Mouse (Mus musculus) heart, adult 2 months (tissue): ENCODE measurements around the gene Map3k7. TPM values are rescaled to one million over a fixed set of nuclear protein-coding genes. Genes with fewer than 3 reads are reported as not detected.

ENCODE experiments used
- DNase-seq, 2 experiments: peaks; one replicate each; pipeline ENCODE4 v3.0.0; 2021
- H3K27ac ChIP-seq: fragments of 200-600 bp; 2 replicates; pipeline ENCODE4 v1.8.1; 2022
- H3K27me3 ChIP-seq: fragments of 200-500 bp; 2 replicates; pipeline ENCODE4 v1.6.1; 2012; ENCODE audit warnings: mild to moderate bottlenecking, low read length, inconsistent platforms, mixed read lengths; ENCODE audit not compliant: control insufficient read depth, insufficient read depth
- H3K36me3 ChIP-seq: fragments of 200-500 bp; 2 replicates; pipeline ENCODE4 v1.6.1; 2012; ENCODE audit warnings: low read length, inconsistent platforms; ENCODE audit not compliant: control insufficient read depth, insufficient read depth
- H3K4me1 ChIP-seq: fragments of 200-500 bp; 2 replicates; pipeline ENCODE4 v1.6.1; 2011; ENCODE audit warnings: low read length; ENCODE audit not compliant: control insufficient read depth, insufficient read depth
- H3K4me3 ChIP-seq: fragments of 200-600 bp; 2 replicates; pipeline ENCODE4 v1.8.1; 2022
- H3K79me2 ChIP-seq: fragments of 200-500 bp; replicated peaks from 2 replicates; pipeline ENCODE4 v1.6.1; 2012; ENCODE audit warnings: mild to moderate bottlenecking, inconsistent platforms, low read length, moderate library complexity, mixed read lengths; ENCODE audit not compliant: control insufficient read depth, insufficient read depth
- H3K9ac ChIP-seq: fragments of 200-500 bp; 2 replicates; pipeline ENCODE4 v1.6.1; 2012; ENCODE audit warnings: low read depth, mild to moderate bottlenecking, control low read depth, inconsistent platforms, low read length, mixed read lengths
- CTCF ChIP-seq: fragments of 200-600 bp; IDR thresholded peaks from 2 replicates; pipeline ENCODE4 v1.8.1; 2022; ENCODE audit warnings: antibody characterized with exemption, mild to moderate bottlenecking, moderate library complexity
- EP300 ChIP-seq: fragments of 200-500 bp; IDR thresholded peaks from 2 replicates; pipeline ENCODE4 v1.6.1; 2011; ENCODE audit warnings: low read depth, low read length, control low read depth; ENCODE audit not compliant: insufficient read depth
- POLR2A ChIP-seq: fragments of 200-500 bp; IDR thresholded peaks from 2 replicates; pipeline ENCODE4 v1.6.1; 2011; ENCODE audit warnings: mild to moderate bottlenecking, low read depth, low read length, control low read depth; ENCODE audit not compliant: insufficient read depth
- WGBS: fragments of 180-500 bp; shearing (Covaris S2); methylation state at CpG from one replicate; pipeline ENCODE4 v1.1.7; 2018; 5-methylcytosine and 5-hydroxymethylcytosine counted together
- intact Hi-C: fragments of 180-260 bp; cut with DNase I; formaldehyde crosslinking; loops from one replicate; pipeline ENCODE4 v1.15.1; 2025
- polyA plus RNA-seq: library from polyadenylated mRNA; depleted of rRNA; stranded (reverse); fragments of >200 nt; gene quantifications from 2 replicates; pipeline ENCODE4 v1.2.3, GENCODE M21; 2012
- total RNA-seq, 2 experiments: library from RNA; stranded (reverse); gene quantifications; 2 replicates each; pipeline ENCODE4 v1.2.3; 2021

Gene Map3k7
- total and polyA plus RNA-seq, 3 experiments: 34.9 to 45.9 (median 42.6) TPM

DNA sequence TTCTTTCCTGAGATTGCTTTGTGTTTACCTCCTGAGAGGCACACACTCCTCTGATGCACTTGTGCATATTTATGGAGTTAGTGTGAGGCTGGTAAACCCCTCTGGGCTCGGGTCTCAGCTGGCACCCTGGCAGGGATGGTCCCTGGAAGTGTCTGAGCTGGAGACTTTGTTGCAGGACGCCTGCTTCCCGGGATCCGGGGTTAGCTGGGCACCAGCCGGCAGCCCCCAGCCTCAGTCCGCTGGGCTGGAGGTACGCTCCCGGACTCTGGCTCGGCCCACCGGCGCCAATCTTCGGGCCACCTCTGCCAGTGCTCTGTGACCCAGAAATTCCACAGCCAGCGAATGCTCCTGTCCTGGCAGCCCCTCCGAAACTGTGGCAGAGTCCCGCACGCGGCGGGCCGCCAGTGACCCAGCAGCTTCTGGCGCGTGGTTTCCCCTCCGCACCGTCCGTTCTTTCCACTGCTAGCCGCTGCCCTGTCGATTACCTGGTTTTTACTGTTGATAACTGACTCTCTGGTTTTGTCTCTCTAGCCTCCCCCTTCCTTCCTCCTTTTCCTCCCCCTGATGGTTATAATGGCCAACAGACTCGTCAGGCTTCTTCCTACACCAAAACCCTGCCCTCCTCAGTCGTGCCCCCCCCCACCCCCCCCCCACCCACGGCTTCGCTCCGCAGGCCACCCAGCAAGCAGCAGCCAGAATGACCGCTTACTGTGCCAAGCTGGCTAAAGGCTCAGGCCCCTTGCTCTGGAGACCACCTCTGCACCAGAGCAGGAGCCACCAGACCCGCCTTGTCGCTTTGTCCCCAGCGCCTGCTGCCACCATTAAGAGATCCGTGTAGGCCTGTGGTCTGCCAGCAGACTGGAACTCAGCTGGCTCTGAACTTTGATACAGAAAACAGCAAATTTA is 26.3 kb upstream of the Map3k7 start:
- Histone ChIP-seq H3K9ac (peak overlapping the region; percentile 55), H3K4me3 (peak overlapping the region; percentile 36; the same call in 1 of the 2 replicates), H3K27me3 (peaks cover 4% of the 10 kb centered on the region), H3K79me2 (no peaks in the 10 kb centered on the region), H3K27ac (no peak overlapping the region), H3K4me1 (no peaks in the 10 kb centered on the region), H3K36me3 (no peaks in the 10 kb centered on the region)
- peak; percentile 18 to 24 for DNase-seq
- WGBS: 4% methylated on average over 35 of the region's 36 CpGs
- TF ChIP-seq CTCF: no peak
- no peak for TF ChIP-seq POLR2A
- intact Hi-C loops: no loop called here

GRCm38 (mm10) chr4:31938416-31939106 is 25.3 kb upstream of the Map3k7 start:
- Histone ChIP-seq H3K79me2 (no peaks in the 10 kb centered on the region), H3K27me3 (peaks cover 4% of the 10 kb centered on the region), H3K4me3 (no peak overlapping the region), H3K36me3 (no peaks in the 10 kb centered on the region), H3K27ac (no peak overlapping the region), H3K4me1 (no peaks in the 10 kb centered on the region), H3K9ac (no peak overlapping the region)
- intact Hi-C loops: no loop called here
- 36% methylated on average over 9 of the region's 9 CpGs for WGBS
- no peak for DNase-seq
- TF ChIP-seq CTCF (peak; percentile 68), EP300 (no peak), POLR2A (no peak)

DNA sequence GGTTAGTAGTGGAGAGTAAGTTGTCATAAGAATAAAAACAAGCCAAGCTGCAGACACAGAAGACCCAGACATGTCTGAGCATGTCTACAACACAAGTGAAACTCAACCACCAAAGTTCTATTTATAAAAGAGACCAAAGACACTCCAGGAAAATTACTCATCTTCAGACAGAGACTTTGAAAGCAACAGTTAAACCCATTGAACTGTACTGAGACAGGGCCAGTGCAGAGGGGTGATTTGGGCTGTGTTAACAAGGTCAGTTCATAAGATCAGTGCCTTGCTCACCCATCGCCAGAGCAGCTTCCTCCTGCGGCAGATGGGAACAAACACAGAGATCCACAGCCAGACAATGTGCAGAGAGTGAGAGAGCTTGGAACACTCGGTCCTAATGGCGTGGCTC is 22.3 kb upstream of the Map3k7 start:
- H3K4me3 ChIP-seq: no peak overlapping the region
- H3K9ac ChIP-seq: no peak overlapping the region
- peaks cover 4% of the 10 kb centered on the region for H3K27me3 ChIP-seq
- no peaks in the 10 kb centered on the region for H3K36me3 ChIP-seq
- no peak for DNase-seq
- H3K79me2 ChIP-seq: no peaks in the 10 kb centered on the region
- no peak overlapping the region for H3K27ac ChIP-seq
- intact Hi-C loops: no loop called here
- H3K4me1 ChIP-seq: no peaks in the 10 kb centered on the region
- WGBS: 40% methylated on average over 4 of the region's 4 CpGs
- no peak for TF ChIP-seq EP300
- TF ChIP-seq CTCF: no peak
- TF ChIP-seq POLR2A: no peak

- H3K4me1 ChIP-seq: no peaks in the 10 kb centered on the region
Observed at GRCm38 (mm10) chr4:31943045-31943444, 20.9 kb upstream of the Map3k7 start.

DNA sequence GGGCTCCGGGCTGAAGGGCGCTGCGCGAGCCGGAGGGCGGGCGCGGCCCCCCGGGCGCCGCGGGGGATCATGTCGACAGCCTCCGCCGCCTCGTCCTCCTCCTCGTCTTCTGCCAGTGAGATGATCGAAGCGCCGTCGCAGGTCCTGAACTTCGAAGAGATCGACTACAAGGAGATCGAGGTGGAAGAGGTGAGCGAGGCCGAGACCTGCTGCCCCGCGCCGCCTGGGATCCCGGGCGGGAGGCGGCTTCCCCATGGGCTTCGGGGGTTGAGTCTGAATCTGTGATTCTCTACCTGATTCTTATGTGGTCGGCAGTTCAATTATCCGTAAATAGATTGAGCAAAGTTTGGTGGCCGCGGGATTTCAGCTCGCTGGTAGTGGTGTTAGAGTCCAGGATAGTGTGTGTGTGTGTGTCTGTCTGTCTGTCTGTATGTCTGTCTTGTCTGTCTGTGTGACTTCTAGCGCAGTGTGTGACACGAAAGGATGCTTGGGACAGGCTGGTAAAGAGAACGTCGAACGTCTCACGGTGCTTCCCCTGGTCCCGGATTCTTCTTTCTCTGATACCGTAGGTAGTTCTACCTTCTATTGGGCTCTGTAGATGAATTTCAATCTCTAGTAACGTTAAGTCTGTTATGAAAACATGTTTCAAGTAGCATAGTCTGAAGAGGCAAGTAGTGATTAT is 438 bp downstream of the Map3k7 start:
- WGBS: under 1% methylated on average over 47 of the region's 47 CpGs
- H3K4me3 ChIP-seq: peak overlapping the region; percentile 71

More at GRCm38 (mm10) chr4:31943045-31943444, 20.9 kb upstream of the Map3k7 start:
- Histone ChIP-seq H3K27me3 (no peaks in the 10 kb centered on the region), H3K9ac (no peak overlapping the region), H3K36me3 (no peaks in the 10 kb centered on the region), H3K27ac (no peak overlapping the region), H3K4me3 (no peak overlapping the region), H3K79me2 (no peaks in the 10 kb centered on the region)
- intact Hi-C loops: no loop called here
- TF ChIP-seq CTCF (no peak), EP300 (no peak), POLR2A (no peak)
- WGBS: 75% methylated on average over 2 of the region's 2 CpGs
- DNase-seq: no peak

More for the DNA sequence above, 438 bp downstream of the Map3k7 start:
- no peaks in the 10 kb centered on the region for H3K27me3 ChIP-seq
- H3K79me2 ChIP-seq: peaks cover 2% of the 10 kb centered on the region; the same call in 1 of the 2 replicates
- no peak for DNase-seq
- H3K4me1 ChIP-seq: peaks cover 7% of the 10 kb centered on the region; the same call in 1 of the 2 replicates
- H3K36me3 ChIP-seq: peaks cover 12% of the 10 kb centered on the region
- intact Hi-C loops: loop anchor here (2.0 kb wide), 1 partner anchor 692 kb away; the partner anchor contains the start of gene Mdn1
- peak overlapping the region; percentile 99 for H3K27ac ChIP-seq
- no peak for TF ChIP-seq CTCF
- no peak for TF ChIP-seq EP300
- TF ChIP-seq POLR2A: no peak
- peak overlapping the region; percentile 87 for H3K9ac ChIP-seq
